Mouse (Mus musculus): ENCODE measurements around the gene Hoxd4. TPM values are rescaled to one million over a fixed set of nuclear protein-coding genes. Genes with fewer than 3 reads are reported as not detected.

The Hoxd4 gene
- polyA plus RNA-seq, 1 experiment from 2014 or later = not detected

DNA sequence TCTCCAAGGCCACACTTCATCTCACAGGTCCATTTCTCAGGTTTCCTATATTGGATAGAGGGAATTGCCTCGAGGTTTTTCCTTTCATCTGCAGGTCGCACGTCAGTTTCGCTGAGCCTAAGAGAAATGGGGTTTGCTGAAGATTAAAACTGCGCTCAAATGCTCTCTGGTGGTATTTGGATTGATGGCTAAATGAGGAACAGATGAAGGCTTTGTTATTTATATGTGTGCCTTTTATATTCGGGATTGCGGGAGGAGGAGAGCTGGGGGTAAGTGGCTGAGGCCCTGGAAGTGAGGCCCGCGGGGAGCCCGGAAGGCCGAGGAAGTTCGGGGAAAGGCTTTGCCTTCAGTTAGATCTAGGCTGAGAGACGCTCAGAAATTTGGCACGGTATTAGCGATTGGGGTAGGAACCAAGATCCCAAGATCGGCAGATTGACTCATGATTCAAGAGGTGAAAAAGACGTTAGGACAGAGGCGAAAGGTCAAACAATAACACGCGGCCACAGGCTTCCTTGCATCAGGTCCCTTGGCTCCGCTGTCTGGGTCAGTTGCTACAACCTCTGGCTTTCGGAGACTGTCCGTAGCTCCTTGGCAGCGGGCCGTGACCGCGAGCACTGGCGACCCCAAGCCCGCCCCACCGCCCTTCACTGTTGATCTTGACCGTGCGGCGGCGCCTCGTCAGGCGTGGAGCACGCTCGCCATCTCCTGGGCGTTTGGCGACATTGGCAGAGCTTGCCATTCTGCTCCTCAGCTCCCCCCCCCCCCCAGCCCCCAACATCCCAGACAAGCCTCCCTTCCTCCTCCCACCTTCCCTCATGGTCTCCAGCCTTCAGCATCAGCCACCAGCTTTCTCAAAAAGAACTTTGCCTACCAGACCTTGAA is 39.0 kb upstream of the Hoxd4 start:
- no peaks in the 10 kb centered on the region for H3K36me3 ChIP-seq (replicated peaks)
- H3K4me1 ChIP-seq = peaks cover 25% of the 10 kb centered on the region
- H3K27me3 ChIP-seq (replicated peaks; ENCODE audit: low read depth, poor library complexity, severe bottlenecking) = peaks cover 100% of the 10 kb centered on the region
- DNase-seq (ENCODE audit: low spot score) = peak; percentile 86
- under 1% methylated on average over 40 of the region's 40 CpGs for WGBS
- H3K4me3 ChIP-seq = peak overlapping the region; percentile 46
- no peak overlapping the region for H3K27ac ChIP-seq (replicated peaks)
- H3K9me3 ChIP-seq = no peaks in the 10 kb centered on the region

DNA sequence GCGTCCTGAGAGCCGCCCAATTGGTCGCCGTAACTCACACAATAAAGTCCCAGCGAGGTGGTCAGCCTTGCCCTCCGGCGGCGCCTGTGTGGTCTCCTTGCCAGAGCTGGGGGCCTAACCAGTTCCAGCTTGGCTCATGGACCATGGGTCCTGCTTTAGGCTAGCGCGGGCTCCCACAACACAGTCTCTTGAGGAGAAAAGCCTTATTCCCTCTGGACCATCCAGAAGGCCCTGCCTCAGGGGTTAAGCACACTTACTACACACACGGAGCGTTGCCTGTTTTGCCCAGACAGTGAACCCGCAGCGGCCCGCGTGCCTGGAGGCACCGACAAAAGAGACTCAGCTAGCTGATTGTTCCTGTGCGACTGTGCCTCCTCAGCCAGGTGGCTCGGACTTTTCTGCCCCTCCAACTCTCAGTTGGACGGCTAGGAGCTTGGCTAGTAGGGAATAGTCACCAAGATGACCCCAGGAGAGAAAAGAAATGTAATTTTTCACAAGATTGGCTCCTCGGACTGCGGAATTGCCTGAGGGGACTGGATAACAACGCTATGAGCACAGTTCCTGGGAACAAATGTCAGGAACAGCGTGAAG is 37.8 kb upstream of the Hoxd4 start:
- H3K27ac ChIP-seq (replicated peaks) = no peak overlapping the region
- under 1% methylated on average over 24 of the region's 24 CpGs for WGBS
- H3K4me3 ChIP-seq = no peak overlapping the region
- peak; percentile 64 for DNase-seq (ENCODE audit: low spot score)
- H3K36me3 ChIP-seq (replicated peaks) = no peaks in the 10 kb centered on the region
- H3K9me3 ChIP-seq = no peaks in the 10 kb centered on the region
- peaks cover 15% of the 10 kb centered on the region for H3K4me1 ChIP-seq
- H3K27me3 ChIP-seq (replicated peaks; ENCODE audit: low read depth, poor library complexity, severe bottlenecking) = peaks cover 100% of the 10 kb centered on the region

DNA sequence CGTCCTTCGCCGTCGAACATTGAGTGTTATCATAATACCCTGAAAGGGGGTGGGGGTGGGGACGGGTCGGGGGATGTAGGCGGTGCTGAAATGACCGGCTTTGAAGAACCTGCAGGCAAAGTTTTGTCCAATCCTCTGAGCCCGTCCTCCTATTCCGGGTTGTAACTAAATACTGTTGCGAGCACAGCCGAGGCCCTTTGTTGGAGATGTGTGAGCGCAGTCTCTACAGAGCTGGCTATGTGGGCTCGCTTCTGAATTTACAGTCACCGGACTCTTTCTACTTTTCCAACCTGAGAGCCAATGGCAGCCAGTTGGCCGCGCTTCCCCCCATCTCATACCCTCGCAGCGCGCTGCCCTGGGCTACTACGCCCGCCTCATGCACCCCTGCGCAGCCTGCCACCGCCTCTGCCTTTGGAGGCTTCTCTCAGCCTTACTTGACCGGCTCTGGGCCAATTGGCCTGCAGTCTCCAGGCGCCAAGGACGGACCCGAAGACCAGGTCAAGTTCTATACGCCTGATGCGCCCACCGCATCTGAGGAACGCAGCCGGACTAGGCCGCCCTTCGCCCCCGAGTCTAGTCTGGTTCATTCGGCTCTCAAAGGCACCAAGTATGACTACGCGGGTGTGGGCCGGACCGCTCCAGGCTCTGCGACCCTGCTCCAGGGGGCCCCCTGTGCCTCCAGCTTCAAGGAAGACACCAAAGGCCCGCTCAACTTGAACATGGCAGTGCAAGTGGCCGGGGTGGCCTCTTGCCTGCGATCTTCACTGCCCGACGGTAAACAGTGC is 36.7 kb upstream of the Hoxd4 start, which contains the start of gene Hoxd12:
Hoxd12 (plus strand) TSS at position 133 of the 785 bp plus-strand sequence.
- peak; percentile 50 for DNase-seq (ENCODE audit: low spot score)
- H3K4me3 ChIP-seq = no peak within 1 kb of the TSS
- H3K27ac ChIP-seq (replicated peaks) = no peak within 1 kb of the TSS
- 3% methylated on average over 47 of the region's 47 CpGs for WGBS
- H3K4me1 ChIP-seq = peaks cover 15% of the 10 kb centered on the region
- H3K27me3 ChIP-seq (replicated peaks; ENCODE audit: low read depth, poor library complexity, severe bottlenecking) = peaks cover 100% of the 10 kb centered on the region
- H3K36me3 ChIP-seq (replicated peaks) = no peaks in the 10 kb centered on the region
- H3K9me3 ChIP-seq = no peaks in the 10 kb centered on the region

DNA sequence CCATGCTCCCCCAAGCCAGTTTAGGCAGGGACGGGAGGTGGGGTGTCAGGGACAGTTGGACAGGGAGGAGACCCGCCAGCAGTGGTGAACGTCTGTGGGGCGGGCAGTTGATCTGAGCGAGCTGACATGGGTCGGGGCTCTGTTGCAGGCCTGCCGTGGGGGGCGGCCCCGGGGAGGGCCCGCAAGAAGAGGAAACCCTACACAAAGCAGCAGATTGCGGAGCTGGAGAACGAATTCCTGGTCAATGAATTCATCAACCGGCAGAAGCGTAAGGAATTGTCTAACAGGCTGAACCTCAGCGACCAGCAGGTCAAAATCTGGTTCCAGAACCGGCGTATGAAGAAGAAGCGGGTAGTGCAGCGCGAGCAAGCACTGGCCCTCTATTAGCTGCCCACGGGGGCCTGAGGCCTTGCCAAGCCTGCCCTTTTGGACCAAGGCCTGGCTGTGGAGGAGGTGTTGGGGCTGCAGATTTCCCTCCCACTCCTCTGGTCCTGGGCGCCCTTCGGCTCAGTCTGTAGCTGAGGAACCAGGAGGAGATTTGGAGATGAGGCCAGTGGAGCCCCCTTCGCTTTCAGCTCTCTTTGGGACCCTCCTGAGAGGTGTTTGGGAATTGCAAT is 36.0 kb upstream of the Hoxd4 start:
- H3K9me3 ChIP-seq = no peaks in the 10 kb centered on the region
- WGBS = 2% methylated on average over 24 of the region's 24 CpGs
- peak; percentile 29 for DNase-seq (ENCODE audit: low spot score)
- H3K36me3 ChIP-seq (replicated peaks) = no peaks in the 10 kb centered on the region
- peaks cover 100% of the 10 kb centered on the region for H3K27me3 ChIP-seq (replicated peaks; ENCODE audit: low read depth, poor library complexity, severe bottlenecking)
- H3K4me1 ChIP-seq = peaks cover 15% of the 10 kb centered on the region
- no peak overlapping the region for H3K27ac ChIP-seq (replicated peaks)
- H3K4me3 ChIP-seq = no peak overlapping the region

DNA sequence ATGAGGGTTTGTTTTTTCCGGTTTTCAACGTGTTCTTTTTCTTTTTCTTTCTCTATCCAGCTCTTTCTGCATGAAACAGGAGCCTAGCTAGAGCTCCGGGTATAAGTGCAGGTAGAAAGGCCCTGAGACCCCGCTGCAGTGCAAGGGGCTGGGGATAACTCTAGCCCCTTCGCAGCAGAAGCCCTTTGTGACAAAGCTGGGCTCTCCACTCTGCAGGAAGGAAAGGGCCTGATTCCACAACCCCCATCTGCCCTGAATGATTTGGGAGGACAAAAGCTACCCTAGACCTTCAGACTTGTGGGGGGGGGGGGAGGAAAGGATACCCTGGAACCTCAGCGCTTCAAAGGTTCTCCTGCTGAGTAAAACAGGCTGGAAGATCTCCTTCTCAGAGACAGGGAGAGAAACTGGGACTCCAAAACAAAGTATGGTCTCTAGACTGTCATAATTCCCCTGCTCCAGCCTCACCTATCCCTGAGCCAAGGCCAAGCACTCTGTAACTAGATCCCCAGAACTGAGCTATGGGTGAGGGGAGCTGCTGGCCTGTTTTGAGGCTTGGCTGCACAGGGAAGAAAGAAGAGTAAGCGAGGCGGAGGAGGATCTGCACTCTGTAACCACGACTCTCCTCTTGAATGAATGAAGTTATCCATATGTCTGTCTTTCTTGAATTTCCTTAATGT is 35.2 kb upstream of the Hoxd4 start:
- no peak overlapping the region for H3K27ac ChIP-seq (replicated peaks)
- DNase-seq (ENCODE audit: low spot score) = no peak
- H3K4me3 ChIP-seq = no peak overlapping the region
- 2% methylated on average over 9 of the region's 9 CpGs for WGBS
- H3K4me1 ChIP-seq = peaks cover 16% of the 10 kb centered on the region
- H3K27me3 ChIP-seq (replicated peaks; ENCODE audit: low read depth, poor library complexity, severe bottlenecking) = peaks cover 100% of the 10 kb centered on the region
- no peaks in the 10 kb centered on the region for H3K9me3 ChIP-seq
- no peaks in the 10 kb centered on the region for H3K36me3 ChIP-seq (replicated peaks)

DNA sequence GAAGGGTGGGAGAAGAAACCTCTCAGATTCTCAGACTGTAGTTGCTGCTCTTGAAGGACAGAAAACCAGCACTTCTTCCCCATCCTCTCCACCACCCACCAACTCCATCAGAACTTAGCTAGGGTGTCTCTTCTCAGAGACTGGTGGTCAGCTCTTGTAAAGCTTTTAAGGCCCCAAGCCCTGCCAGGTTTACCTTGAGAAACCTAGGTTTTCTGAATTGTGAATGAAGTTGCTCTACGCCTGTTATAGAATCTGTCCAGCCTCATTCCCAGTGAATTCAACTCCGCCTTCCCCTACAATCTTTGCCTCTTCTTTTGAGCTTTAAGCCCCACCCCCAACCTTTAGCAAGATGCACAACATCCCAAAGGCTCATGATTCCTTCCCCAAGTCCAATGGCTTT is 34.6 kb upstream of the Hoxd4 start:
- Histone ChIP-seq H3K9me3 (no peaks in the 10 kb centered on the region), H3K4me3 (no peak overlapping the region), H3K27ac (replicated peaks) (no peak overlapping the region), H3K36me3 (replicated peaks) (no peaks in the 10 kb centered on the region), H3K27me3 (replicated peaks; ENCODE audit: low read depth, poor library complexity, severe bottlenecking) (peaks cover 100% of the 10 kb centered on the region), H3K4me1 (peaks cover 22% of the 10 kb centered on the region)
- WGBS = 13% methylated on average over 2 of the region's 2 CpGs
- DNase-seq (ENCODE audit: low spot score) = peak; percentile 34

DNA sequence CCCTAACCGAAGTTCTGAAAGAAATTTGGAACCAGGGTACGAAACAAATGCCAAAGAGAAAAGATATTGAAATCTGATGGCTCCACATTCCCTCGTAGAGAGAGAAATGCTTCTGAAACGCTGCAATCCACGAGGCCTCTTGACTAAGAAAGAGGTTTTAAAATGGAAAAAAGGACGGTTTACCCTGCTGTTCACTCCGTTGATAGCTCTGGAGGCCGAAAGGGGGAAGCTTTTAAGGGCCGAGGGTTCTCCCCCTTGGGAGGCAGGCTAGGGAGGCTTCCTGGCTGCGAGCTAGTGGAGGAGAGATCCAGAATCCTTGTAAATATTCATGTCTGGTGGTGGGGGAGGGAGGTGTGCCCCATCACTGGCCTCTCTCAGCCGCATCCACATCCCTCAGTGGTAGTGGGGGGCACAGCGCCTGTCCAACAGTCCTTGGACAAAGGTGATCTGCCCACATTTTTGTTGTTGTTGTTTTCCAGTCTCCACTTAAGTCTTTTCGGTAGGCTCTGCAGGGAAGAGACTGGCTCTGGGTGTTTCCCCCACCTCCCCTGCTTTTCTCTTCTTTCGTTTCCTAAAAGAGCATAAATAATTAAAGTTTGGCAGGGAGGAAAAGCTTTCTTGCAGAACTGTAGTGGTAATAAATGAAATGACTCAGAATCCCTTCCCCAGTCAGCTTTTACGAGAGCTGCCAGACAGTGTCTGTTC is 32.7 kb upstream of the Hoxd4 start, which contains the start of gene Hoxd11:
Hoxd11 (plus strand) TSS at position 667 of the 705 bp plus-strand sequence.
- Histone ChIP-seq H3K27ac (replicated peaks) (no peak within 1 kb of the TSS), H3K4me1 (peaks cover 22% of the 10 kb centered on the region), H3K9me3 (no peaks in the 10 kb centered on the region), H3K4me3 (no peak within 1 kb of the TSS), H3K27me3 (replicated peaks; ENCODE audit: low read depth, poor library complexity, severe bottlenecking) (peaks cover 100% of the 10 kb centered on the region), H3K36me3 (replicated peaks) (no peaks in the 10 kb centered on the region)
- 2% methylated on average over 15 of the region's 15 CpGs for WGBS
- peak; percentile 38 for DNase-seq (ENCODE audit: low spot score)

DNA sequence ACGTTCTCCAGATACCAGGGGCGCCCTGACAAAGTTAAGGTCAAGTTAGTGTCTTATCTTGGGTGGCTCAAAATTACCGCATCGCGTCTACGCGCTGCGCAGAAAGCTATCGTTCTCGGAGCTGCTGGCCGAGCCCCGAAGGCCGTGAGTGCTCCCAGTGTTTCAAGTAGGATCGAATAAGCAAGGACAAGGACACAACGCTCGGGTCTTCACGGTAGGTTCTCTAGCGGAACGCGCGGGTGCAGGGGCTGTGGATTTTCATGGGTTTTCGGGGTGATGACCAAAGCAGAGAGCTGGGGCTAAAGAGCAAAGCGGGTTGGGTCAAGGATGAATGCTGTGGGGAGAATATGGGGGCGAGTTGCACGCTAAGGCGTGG is 32.1 kb upstream of the Hoxd4 start:
- Histone ChIP-seq H3K27ac (replicated peaks) (no peak overlapping the region), H3K4me1 (peaks cover 22% of the 10 kb centered on the region), H3K9me3 (no peaks in the 10 kb centered on the region), H3K27me3 (replicated peaks; ENCODE audit: low read depth, poor library complexity, severe bottlenecking) (peaks cover 100% of the 10 kb centered on the region), H3K36me3 (replicated peaks) (no peaks in the 10 kb centered on the region), H3K4me3 (no peak overlapping the region)
- peak; percentile 60 for DNase-seq (ENCODE audit: low spot score)
- WGBS = under 1% methylated on average over 26 of the region's 26 CpGs

DNA sequence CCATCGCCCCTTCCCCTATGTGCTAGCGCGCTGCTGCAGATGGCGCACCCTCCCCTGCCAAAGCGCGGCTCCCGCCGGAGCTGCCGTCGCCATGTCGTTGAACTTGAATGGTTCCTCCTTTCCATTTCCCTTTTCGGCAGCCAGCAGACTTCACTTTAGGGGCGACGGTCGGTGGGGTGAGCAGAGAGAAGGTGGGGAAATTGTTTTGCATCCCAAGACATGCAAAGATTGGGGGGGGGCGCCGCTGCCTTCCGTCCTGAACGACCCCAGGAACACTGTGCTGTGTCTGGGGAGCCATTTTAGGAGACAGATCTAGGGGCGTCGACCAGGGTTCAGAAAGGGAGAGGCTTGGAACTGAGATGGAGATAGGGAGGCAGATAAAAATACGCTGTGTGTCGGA is 31.7 kb upstream of the Hoxd4 start:
- H3K4me1 ChIP-seq = peaks cover 20% of the 10 kb centered on the region
- no peak overlapping the region for H3K4me3 ChIP-seq
- under 1% methylated on average over 23 of the region's 23 CpGs for WGBS
- no peak for DNase-seq (ENCODE audit: low spot score)
- no peaks in the 10 kb centered on the region for H3K9me3 ChIP-seq
- peaks cover 100% of the 10 kb centered on the region for H3K27me3 ChIP-seq (replicated peaks; ENCODE audit: low read depth, poor library complexity, severe bottlenecking)
- H3K36me3 ChIP-seq (replicated peaks) = no peaks in the 10 kb centered on the region
- H3K27ac ChIP-seq (replicated peaks) = no peak overlapping the region

DNA sequence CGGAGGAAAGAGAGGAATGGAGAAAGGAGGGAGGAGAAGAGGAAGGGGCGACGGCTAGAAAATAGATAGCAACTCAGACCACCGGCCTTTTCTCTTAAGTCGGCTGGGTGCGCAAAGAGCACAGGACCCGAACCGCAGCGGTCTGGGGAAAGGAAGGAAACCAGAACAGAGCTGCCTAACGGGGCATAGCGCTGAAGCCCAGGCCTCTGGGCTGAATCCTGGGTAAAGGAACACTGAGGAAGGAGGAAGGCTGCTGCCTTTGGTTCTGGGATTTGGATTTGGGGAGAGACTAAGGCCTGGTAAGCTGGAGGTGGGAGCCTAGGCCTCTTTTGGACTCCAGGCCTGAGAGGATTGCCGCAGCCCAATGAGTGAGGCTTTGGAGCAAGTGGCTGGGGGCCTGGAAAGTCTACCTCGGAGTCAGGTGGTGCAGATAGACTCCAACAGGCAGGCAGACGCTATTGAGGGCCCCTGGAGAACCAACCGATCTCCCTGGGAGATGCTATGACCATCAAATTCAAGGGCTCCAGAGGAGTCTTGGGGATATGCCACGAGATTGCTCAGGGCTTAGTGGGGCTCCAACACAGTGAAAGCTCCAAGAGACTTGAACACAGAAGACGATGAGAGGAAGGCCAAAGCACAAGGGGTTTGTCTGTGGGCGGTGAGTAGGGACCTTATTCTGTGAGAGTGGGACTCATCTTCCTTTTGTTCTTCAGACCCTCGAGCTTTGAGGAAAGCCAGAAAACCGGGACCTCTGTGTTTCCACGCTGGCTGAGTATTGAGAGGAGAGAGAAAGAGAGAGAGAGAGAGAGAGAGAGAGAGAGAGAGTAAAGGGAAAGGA is 30.9 kb upstream of the Hoxd4 start:
- no peak overlapping the region for H3K27ac ChIP-seq (replicated peaks)
- H3K27me3 ChIP-seq (replicated peaks; ENCODE audit: low read depth, poor library complexity, severe bottlenecking) = peaks cover 100% of the 10 kb centered on the region
- peaks cover 17% of the 10 kb centered on the region for H3K4me1 ChIP-seq
- no peaks in the 10 kb centered on the region for H3K36me3 ChIP-seq (replicated peaks)
- no peaks in the 10 kb centered on the region for H3K9me3 ChIP-seq
- WGBS = 1% methylated on average over 21 of the region's 21 CpGs
- H3K4me3 ChIP-seq = no peak overlapping the region
- peak; percentile 43 for DNase-seq (ENCODE audit: low spot score)

Measured in embryonic facial prominence, embryonic 10.5 days (tissue).